Mouse (Mus musculus): ENCODE measurements at regions not wholly inside any gene's neighbourhood (a gene's known extent, or its start where the extent isn't known, plus 50 kb on each side); places are given as distances from the start of the nearest gene placed in this dataset.

DNA sequence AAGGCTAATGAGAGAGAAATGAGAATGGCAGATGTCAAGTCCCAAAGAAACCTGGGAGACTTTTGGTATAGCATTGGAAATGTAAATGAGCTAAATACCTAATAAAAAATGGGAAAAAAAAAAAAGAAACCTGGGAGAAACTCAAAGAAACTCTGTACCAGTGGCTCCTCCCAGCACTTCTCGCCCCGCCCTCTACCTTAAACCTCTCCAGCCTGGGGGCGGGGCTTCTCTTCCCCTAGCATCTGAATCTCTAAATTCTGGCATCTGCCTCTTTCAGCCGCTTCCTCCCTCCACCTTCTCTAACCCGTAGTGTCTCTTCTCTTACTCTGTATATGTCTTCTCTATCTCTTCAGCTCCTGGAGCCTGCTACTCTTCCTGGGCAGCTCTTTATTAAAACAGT is 53.2 kb downstream of the Gpr6 start:
- no peak for DNase-seq

DNA sequence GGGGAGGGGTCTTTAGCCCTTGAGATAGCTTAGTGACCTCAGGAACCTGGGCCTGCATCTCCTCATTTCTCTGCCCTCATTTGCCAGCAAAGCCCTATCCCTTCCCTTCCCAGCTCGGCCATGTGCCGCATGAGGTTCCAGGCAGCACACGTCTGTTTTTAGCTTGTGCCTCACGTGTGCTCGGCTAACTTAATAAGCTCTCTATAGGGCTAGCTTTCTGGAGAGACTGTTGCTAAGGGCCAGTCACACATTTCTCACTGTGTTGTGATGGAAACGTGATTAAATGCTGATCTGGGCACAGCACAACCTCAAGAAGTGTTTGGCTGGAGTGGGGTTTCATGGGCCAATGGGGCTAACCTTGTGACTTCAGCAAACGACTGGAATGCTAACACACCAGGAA is 55.5 kb downstream of the Gpr6 start:
- no peak for DNase-seq

DNA sequence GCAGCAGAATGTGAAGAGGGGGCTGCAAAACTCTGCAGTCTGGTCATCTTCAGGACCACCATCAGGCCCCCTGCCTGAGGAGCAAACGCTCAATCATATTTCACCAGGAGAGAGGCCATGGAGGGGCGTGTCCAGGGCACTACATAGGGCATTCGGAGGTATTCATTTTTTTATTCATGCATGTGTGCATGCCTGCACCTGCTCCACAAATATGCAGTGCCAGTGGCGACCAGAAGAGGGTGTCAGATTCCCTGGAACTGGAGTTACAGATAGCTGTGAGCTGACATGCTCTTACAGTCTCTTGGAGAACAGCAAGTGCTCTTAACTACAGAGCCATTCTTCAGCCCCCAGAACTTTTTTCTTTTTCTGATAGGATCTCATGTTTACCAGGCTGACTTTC is 56.4 kb downstream of the Gpr6 start:
- peak; percentile 78 for DNase-seq

DNA sequence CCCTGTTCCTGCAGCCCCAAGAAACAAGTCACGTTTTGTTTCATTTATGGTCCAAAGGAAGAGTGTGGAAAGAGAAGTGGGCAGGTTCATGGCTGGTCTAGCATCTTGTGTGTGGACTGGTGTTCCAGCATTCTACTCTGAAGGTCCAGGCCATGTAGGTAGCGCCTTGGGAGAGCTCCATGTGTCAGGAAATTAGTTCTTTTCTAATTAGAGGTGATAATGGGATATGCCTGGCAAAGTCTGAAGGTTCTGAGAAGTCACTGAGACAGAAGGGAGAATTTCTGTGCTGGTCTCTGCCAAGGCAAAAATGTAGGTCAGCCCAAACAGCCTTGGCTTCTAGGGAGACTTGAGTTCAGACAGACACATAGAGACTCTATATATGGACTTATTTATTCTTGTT is 61.5 kb downstream of the Gpr6 start:
- no peak for DNase-seq

DNA sequence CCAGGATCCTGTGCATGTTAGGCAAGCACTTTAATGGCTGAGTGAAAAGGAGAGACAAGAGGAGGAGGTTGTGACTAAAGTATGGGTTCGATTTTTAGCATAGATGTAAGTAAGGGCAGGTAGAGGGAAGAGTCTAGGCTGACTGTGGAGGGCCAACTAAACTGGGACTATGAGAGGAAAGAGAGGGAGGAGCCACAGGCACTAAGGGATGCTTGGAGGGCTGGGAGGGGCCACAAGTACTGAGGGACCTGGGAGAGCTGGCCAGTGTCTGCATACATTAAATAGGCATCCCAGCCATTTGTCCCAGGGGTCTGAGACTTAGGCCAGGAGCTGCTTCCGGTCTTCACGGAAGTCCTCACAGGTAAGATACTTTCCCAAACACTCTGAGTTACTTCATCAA is 64.2 kb downstream of the Gpr6 start:
- DNase-seq, result no peak

DNA sequence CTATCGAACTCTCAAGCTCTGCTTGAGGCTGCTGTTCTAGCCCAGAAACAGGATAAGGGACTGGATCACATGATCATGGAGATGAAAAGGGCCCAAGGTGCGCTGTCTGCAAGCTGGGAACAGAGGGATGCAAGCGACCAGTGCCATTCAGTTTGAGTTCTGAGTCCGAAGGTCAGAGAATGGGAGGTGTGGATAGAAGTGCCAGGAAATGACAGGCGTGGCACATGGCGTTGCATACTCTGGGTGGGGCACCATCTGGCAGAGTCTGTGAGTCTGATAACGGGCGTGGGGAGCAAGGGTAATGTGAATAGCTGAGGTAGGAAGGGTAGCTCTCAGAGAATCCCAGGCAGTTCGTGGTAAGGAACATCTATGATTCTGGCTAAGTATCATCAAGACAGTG is 65.5 kb downstream of the Gpr6 start:
- no peak for DNase-seq

DNA sequence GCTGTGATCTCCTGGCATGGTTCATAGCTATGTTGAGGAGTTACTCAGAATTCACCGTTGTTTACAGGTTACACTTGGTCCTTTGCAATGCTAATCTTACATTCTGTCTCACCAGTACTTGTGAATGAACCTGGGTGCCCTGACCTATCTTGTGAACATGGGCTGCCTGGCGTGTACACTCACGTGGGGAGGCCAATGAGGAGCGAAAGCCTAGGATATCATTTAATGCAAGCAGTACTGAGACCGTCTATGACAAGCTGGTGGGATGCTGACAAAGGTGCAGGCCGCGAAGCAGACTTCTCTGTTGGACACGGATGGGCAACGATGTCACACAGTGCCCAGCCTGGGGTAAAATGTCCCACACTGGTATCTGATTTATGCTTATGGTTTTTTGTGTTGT is 66.3 kb downstream of the Gpr6 start:
- DNase-seq, result no peak

DNA sequence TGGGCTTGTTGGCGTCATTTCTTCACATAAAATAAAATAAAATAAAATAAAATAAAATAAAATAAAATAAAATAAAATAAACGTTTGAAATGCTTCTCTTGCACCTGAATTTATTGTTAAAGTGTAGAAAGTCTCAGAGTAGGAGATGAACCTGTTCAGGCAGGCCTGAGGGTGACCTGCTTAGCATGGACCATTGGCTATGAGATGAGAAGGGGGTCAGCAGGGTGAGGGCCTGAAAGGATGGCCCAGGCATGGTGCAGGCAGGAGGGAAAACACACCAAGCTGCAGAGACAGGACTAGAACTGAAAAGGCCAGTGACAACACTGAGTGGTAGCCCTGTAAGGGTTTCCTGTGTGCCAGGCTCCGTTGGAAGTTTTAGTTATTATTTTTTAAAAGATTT is 67.3 kb downstream of the Gpr6 start:
- DNase-seq, result no peak

DNA sequence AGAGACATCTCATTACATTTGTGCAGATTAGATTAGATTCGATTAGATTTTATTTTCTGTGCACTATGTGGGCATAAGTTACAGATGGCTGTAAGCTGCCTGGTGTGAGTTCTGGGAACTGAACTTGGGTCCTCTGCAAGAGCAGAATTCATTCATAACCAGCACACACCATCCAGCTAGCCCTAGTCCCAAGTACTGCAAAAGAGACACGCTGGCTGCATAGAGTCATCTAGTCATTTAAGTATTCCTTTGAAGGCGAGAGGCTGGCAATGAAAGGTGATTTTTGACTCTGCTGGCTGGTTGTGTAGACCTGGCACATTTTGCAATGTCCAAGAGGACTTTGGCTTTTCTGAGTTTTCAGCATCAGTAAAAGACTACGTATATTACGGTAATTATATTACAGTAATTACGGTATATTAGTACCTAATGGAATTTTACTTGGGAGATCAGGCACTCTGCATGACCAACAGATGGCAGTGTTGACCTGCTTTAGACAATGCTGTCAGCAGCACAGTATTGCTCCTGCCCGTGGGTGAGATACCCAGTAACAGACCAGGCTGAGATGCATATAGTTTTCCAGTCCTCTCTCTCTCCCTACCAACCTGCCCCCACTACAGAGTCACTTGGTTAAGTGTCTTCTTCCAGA is 67.9 kb downstream of the Gpr6 start:
- peak; percentile 94 for DNase-seq

DNA sequence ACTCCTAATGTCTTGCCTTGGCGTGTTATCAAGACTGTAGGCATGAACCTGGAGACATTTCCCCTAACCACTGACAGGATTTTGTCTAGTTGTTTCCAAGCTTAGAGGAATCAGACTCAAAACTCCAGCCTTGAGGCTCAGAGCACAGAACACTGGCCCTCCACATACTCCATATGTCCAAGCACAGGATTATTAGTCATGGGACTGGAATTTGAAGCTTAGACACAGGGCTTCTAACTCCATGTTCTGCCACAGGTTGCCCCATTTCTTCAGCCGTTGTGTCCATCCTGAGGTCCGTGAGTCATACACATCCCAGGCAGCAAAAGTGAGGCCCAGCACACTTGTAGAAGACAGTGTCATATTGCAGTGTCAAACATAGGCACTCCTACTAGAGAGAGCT is 68.9 kb downstream of the Gpr6 start:
- DNase-seq, result no peak

DNA sequence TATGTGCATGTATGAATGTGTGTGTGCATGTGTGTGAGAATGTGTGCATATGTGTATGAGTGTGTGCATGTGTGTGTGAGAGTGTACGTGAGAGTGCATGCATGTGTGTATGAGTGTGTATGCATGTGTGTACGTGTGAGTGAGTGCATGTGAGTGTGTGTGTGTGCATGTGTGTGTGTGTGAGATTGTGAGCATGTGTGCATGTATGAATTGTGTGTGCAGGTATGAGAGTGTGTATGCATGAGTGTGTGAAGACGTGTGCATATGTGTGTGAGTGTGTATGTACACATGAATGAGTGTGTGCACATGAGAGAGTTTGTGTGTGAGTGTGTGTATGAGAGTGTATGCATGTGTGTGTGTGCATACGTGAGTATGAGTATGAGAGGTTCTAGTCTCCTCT is 71.1 kb downstream of the Gpr6 start:
- DNase-seq, result no peak

DNA sequence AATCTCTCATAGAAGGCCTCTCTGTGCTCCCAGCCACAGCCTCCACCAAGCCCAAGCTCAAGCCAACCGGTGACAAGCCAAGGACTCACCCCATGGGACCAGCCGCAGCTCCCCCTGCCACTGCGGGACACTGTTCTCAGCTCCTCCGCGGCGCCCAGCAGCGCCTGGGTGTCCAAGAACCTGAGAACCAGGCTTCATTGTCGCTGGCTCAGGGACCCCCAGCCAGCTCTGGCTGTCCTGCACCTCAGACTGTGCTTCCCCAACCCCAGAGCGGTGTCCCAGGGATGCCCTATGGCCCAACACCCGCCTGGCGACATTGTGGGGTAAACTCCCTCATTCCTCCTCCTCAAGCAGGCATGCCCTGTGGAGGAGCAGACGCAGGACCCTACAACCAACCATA is 72.6 kb downstream of the Gpr6 start:
- no peak for DNase-seq

DNA sequence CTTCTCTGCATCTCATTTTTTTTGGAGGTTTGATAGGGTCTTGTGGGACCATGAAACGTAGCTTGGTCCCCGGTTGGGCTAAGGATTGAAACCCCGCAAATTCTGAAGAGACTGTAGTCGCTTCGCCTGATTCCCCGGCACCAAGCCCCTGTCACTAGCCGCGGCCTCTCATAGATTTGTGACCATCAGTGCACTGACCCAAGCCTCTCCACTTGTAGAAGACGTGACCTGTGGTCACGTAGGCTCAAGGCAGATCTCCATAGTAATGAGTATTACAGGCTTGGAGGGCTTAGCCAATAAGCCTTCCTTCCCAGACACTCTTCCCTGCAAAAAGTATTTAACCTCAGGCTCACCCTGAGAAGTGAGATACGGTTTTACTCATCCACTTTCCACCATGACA is 73.3 kb downstream of the Gpr6 start:
- DNase-seq, result peak; percentile 31

DNA sequence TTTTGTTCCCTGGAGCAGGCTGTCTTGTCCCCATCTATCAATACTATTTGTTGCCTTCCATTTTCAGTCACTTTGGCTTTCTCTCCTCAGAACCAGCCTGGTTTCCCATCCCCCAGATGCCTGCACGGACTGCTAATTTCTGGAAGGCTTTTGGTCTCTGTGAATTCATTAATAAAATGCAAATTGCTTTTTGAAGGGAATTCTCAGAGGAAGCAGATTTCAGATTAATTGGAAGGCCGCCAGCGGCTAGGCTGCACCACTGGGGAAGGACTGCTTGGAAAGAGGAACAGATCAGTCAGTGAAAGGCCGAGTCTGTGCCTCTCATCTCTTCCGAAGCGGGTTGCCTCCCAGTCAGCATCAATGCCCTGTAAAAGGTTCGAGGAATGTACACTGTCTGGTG is 73.8 kb downstream of the Gpr6 start:
- peak; percentile 42 for DNase-seq

DNA sequence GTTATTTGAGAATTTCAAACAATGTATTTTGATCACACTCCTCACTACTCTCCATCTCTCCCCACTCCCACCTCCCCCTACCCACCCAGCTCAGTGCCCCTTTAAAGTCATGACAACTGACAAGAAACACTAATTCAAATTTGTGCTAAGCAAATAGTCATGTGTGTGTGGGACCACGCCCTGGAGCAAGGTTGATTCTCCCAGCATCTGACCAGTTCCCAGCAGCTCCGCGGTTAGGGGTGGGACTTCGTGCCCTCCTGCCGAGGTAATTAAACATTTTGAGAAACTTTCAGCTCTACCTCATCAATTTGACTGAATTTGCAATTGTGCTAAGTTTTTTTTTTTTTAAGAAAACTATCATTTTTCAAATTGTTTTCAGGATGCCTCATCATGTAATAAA is 74.5 kb downstream of the Gpr6 start:
- no peak for DNase-seq
